Comparison of ENCODE assay signal across 20 mouse cellular contexts in the genomic region with DNA sequence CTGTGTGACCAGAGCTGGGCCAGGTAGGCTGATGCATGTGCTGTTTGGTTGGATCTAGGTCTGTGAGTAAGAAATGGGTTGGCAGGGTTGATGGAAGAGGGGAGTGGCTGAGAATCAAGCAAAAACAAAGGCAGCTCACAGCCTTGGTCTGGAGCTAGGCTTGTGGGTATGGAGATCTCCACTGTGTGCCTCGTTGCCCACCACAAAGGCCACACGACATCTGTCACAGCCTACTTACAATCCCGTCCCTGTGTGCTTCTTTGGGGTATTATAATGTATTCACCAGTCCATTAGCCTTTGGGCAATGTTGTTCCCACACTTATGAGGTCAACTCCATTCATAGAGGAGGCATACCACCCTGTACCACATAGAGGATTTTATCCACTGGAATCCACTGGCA.
DNase-seq lines count a peak whose midpoint lies in the region.
"Had no signal": no experiment of that assay in that cellular context is flagged by ENCODE, and none has a peak within 500 bp of the region (broad histone marks: within the 10 kb centered on the region; RNA-seq: fewer than 3 reads in every experiment).

No protein-coding gene starts in this region.

- no peaks in the 10 kb centered on the region for H3K4me1 ChIP-seq in heart, embryonic 10.5 days
- no peaks in the 10 kb centered on the region for H3K4me1 ChIP-seq in limb, embryonic 10.5 days
- H3K4me1 ChIP-seq: embryonic facial prominence, embryonic 12.5 days; forebrain, embryonic 13.5 days; forebrain, embryonic 15.5 days had no signal

- H3K9me3 ChIP-seq in heart, embryonic 10.5 days = no peaks in the 10 kb centered on the region
- no peaks in the 10 kb centered on the region for H3K9me3 ChIP-seq in limb, embryonic 10.5 days (replicated peaks)
- H3K9me3 ChIP-seq: embryonic facial prominence, embryonic 10.5 days; embryonic facial prominence, embryonic 12.5 days; forebrain, embryonic 15.5 days had no signal

- DNase-seq in heart, embryonic 10.5 days (ENCODE audit: low spot score) = peak; percentile 51
- DNase-seq in heart, adult 18-20 months = no peak
- DNase-seq in urinary bladder, adult 2 months (ENCODE audit: low spot score) = peak; percentile 9
- DNase-seq in urinary bladder, postnatal 25 days (ENCODE audit: low spot score) = no peak
- peak; percentile 33 for DNase-seq in Muller cell, postnatal 12 days (ENCODE audit: inconsistent ontology term)
- DNase-seq in limb, embryonic 10.5 days (ENCODE audit: low spot score) = peak; percentile 18
- DNase-seq in right cerebral cortex, adult 18-20 months = no peak
- DNase-seq: adrenal gland, adult 8-10 months; adrenal gland, postnatal 14 days; adrenal gland, postnatal 36 days; cerebellum, adult 11-12 months; cerebellum, adult 2 months; cerebellum, adult 9-10 months; cerebellum, postnatal 10 days; cerebellum, postnatal 25 days had no signal

- no peaks in the 10 kb centered on the region for H3K27me3 ChIP-seq in heart, embryonic 10.5 days (ENCODE audit: insufficient read depth, poor library complexity, severe bottlenecking)
- H3K27me3 ChIP-seq in limb, embryonic 10.5 days (ENCODE audit: low read depth, poor library complexity, severe bottlenecking) = no peaks in the 10 kb centered on the region
- H3K27me3 ChIP-seq: embryonic facial prominence, embryonic 12.5 days; forebrain, embryonic 13.5 days; forebrain, embryonic 15.5 days; Patski had no signal

- H3K36me3 ChIP-seq in heart, embryonic 10.5 days = no peaks in the 10 kb centered on the region
- H3K36me3 ChIP-seq in limb, embryonic 10.5 days = no peaks in the 10 kb centered on the region
- H3K36me3 ChIP-seq: embryonic facial prominence, embryonic 10.5 days; embryonic facial prominence, embryonic 12.5 days; forebrain, embryonic 15.5 days had no signal

- H3K4me3 ChIP-seq in heart, embryonic 10.5 days = no peak overlapping the region
- H3K4me3 ChIP-seq in limb, embryonic 10.5 days = no peak overlapping the region
- H3K4me3 ChIP-seq: embryonic facial prominence, embryonic 10.5 days; embryonic facial prominence, embryonic 12.5 days; forebrain, embryonic 13.5 days; forebrain, embryonic 15.5 days had no signal

- 93% methylated on average over 3 of the region's 3 CpGs for WGBS in heart, embryonic 10.5 days
- WGBS in limb, embryonic 10.5 days = 92% methylated on average over 3 of the region's 3 CpGs

- no peak overlapping the region for H3K27ac ChIP-seq in heart, embryonic 10.5 days
- H3K27ac ChIP-seq in limb, embryonic 10.5 days = no peak overlapping the region
- H3K27ac ChIP-seq: embryonic facial prominence, embryonic 10.5 days; embryonic facial prominence, embryonic 12.5 days; forebrain, embryonic 13.5 days; forebrain, embryonic 15.5 days had no signal

Comparison
In these comparisons a context has a peak if more than half of its experiments do, and no peak if none do; other contexts are left out.
1. DNase-seq: peak in heart, embryonic 10.5 days (single experiment), urinary bladder, adult 2 months (single experiment), Muller cell, postnatal 12 days (single experiment) and limb, embryonic 10.5 days (single experiment); none in heart, adult 18-20 months (0 of 2), urinary bladder, postnatal 25 days (single experiment) and right cerebral cortex, adult 18-20 months (single experiment).